Comparison of ENCODE assay signal across 9 mouse cellular contexts in the genomic region with DNA sequence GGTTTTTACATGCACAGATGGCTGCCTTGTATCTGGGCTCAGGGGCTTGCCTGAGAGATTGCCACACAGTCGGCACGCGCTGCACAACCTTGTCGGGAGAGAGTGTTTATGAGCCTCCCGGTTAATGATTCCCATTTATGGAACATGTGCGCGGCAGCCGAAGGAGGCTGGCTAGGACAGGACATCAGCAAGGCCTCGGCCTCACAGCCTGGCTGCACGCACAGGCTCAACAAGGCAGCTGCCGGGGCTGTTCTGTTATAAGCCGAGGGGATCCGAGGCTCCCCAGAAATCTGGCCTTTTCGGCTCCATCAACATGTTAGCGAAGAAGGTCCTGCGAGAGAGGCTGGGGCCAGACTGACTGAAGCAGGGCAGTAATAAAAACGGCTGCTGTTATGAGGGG.
DNase-seq lines count a peak whose midpoint lies in the region; ATAC-seq lines count a peak whose summit lies in the region.
"Had no signal": no experiment of that assay in that cellular context is flagged by ENCODE, and none has a peak within 500 bp of the region (broad histone marks: within the 10 kb centered on the region; RNA-seq: fewer than 3 reads in every experiment).

No protein-coding gene starts in this region.

- no peak overlapping the region for H3K4me2 ChIP-seq in forebrain, embryonic 13.5 days
- H3K4me2 ChIP-seq in midbrain, embryonic 15.5 days = no peak overlapping the region
- no peak overlapping the region for H3K4me2 ChIP-seq in midbrain, embryonic 11.5 days
- H3K4me2 ChIP-seq in stomach, embryonic 14.5 days (replicated peaks; ENCODE audit: low read depth, low read length) = no peak overlapping the region

- H3K4me1 ChIP-seq in forebrain, embryonic 10.5 days = peaks cover 2% of the 10 kb centered on the region; the same call in 1 of the 2 replicates
- H3K4me1 ChIP-seq in forebrain, embryonic 13.5 days = no peaks in the 10 kb centered on the region
- H3K4me1 ChIP-seq in midbrain, embryonic 15.5 days = no peaks in the 10 kb centered on the region
- no peaks in the 10 kb centered on the region for H3K4me1 ChIP-seq in midbrain, embryonic 11.5 days (ENCODE audit: control insufficient read depth, insufficient read depth, low read length)
- H3K4me1 ChIP-seq in stomach, embryonic 14.5 days (ENCODE audit: control insufficient read depth, insufficient read depth, low read length) = peaks cover 14% of the 10 kb centered on the region; the same call in 1 of the 2 replicates

- 84% methylated on average over 17 of the region's 17 CpGs for WGBS in forebrain, embryonic 10.5 days
- 81% methylated on average over 17 of the region's 17 CpGs for WGBS in forebrain, embryonic 13.5 days
- WGBS in midbrain, embryonic 15.5 days = 70% methylated on average over 17 of the region's 17 CpGs
- 82% methylated on average over 17 of the region's 17 CpGs for WGBS in midbrain, embryonic 11.5 days
- WGBS in stomach, embryonic 14.5 days = 35% methylated on average over 17 of the region's 17 CpGs

- DNase-seq in forebrain, embryonic 10.5 days (ENCODE audit: extremely low spot score, low spot score) = no peak
- no peak for DNase-seq in midbrain, embryonic 11.5 days (ENCODE audit: low spot score, missing footprints)
- peak; percentile 66 to 85 for DNase-seq in kidney, postnatal 25 days
- DNase-seq in right cerebral cortex, adult 18-20 months = no peak
- DNase-seq in spleen, postnatal 14 days (ENCODE audit: low spot score in 2 of 2) = no peak

- H3K27ac ChIP-seq in forebrain, embryonic 10.5 days = 0 out of 2 replicates have a peak overlapping the region, but pooled peaks have one; percentile 3
- no peak overlapping the region for H3K27ac ChIP-seq in forebrain, embryonic 13.5 days
- no peak overlapping the region for H3K27ac ChIP-seq in midbrain, embryonic 15.5 days
- H3K27ac ChIP-seq in midbrain, embryonic 11.5 days (ENCODE audit: low read depth, low read length) = no peak overlapping the region
- peak overlapping the region; percentile 55; the same call in 1 of the 2 replicates for H3K27ac ChIP-seq in stomach, embryonic 14.5 days (ENCODE audit: low read length)
- H3K27ac ChIP-seq: liver, embryonic 14.5 days had no signal

- no peaks in the 10 kb centered on the region for H3K9me3 ChIP-seq in forebrain, embryonic 10.5 days
- no peaks in the 10 kb centered on the region for H3K9me3 ChIP-seq in forebrain, embryonic 13.5 days (replicated peaks)
- no peaks in the 10 kb centered on the region for H3K9me3 ChIP-seq in midbrain, embryonic 15.5 days
- no peaks in the 10 kb centered on the region for H3K9me3 ChIP-seq in midbrain, embryonic 11.5 days (ENCODE audit: control insufficient read depth, low read length)
- no peaks in the 10 kb centered on the region for H3K9me3 ChIP-seq in stomach, embryonic 14.5 days (ENCODE audit: control insufficient read depth, low read depth, low read length)

- no peak overlapping the region for H3K9ac ChIP-seq in forebrain, embryonic 13.5 days
- H3K9ac ChIP-seq in midbrain, embryonic 15.5 days = no peak overlapping the region
- H3K9ac ChIP-seq in midbrain, embryonic 11.5 days (ENCODE audit: low read length) = no peak overlapping the region
- H3K9ac ChIP-seq in stomach, embryonic 14.5 days (replicated peaks; ENCODE audit: low read depth, low read length) = no peak overlapping the region
- H3K9ac ChIP-seq: liver, embryonic 14.5 days had no signal

- ATAC-seq in forebrain, embryonic 13.5 days = no peak
- ATAC-seq in midbrain, embryonic 15.5 days (replicated peaks) = 0 out of 2 replicates have a peak, but pooled peaks have one; percentile 14
- ATAC-seq in midbrain, embryonic 11.5 days (ENCODE audit: low FRiP score) = no peak
- ATAC-seq in stomach, embryonic 14.5 days (ENCODE audit: insufficient number of reproducible peaks, insufficient read depth, low FRiP score, low read depth) = peak; percentile 55; the same call in 1 of the 2 replicates

- H3K27me3 ChIP-seq in forebrain, embryonic 10.5 days (ENCODE audit: poor library complexity, severe bottlenecking) = no peaks in the 10 kb centered on the region
- H3K27me3 ChIP-seq in forebrain, embryonic 13.5 days = no peaks in the 10 kb centered on the region
- H3K27me3 ChIP-seq in midbrain, embryonic 15.5 days (replicated peaks) = no peaks in the 10 kb centered on the region
- H3K27me3 ChIP-seq in midbrain, embryonic 11.5 days (ENCODE audit: control insufficient read depth, insufficient read depth, low read length) = no peaks in the 10 kb centered on the region
- no peaks in the 10 kb centered on the region for H3K27me3 ChIP-seq in stomach, embryonic 14.5 days (ENCODE audit: control insufficient read depth, insufficient read depth, low read length)

- H3K36me3 ChIP-seq in forebrain, embryonic 10.5 days (replicated peaks) = no peaks in the 10 kb centered on the region
- no peaks in the 10 kb centered on the region for H3K36me3 ChIP-seq in forebrain, embryonic 13.5 days (ENCODE audit: poor library complexity, severe bottlenecking)
- no peaks in the 10 kb centered on the region for H3K36me3 ChIP-seq in midbrain, embryonic 15.5 days (replicated peaks)
- H3K36me3 ChIP-seq in midbrain, embryonic 11.5 days (ENCODE audit: control insufficient read depth, insufficient read depth, low read length) = no peaks in the 10 kb centered on the region
- no peaks in the 10 kb centered on the region for H3K36me3 ChIP-seq in stomach, embryonic 14.5 days (ENCODE audit: control insufficient read depth, insufficient read depth, low read length)

- no peak overlapping the region for H3K4me3 ChIP-seq in forebrain, embryonic 10.5 days
- no peak overlapping the region for H3K4me3 ChIP-seq in forebrain, embryonic 13.5 days
- no peak overlapping the region for H3K4me3 ChIP-seq in midbrain, embryonic 15.5 days
- no peak overlapping the region for H3K4me3 ChIP-seq in midbrain, embryonic 11.5 days (ENCODE audit: low read depth, low read length)
- no peak overlapping the region for H3K4me3 ChIP-seq in stomach, embryonic 14.5 days (ENCODE audit: low read depth, low read length)

Comparison
In these comparisons a context has a peak if more than half of its experiments do, and no peak if none do; other contexts are left out.
1. H3K27ac ChIP-seq: peak in forebrain, embryonic 10.5 days (single experiment) and stomach, embryonic 14.5 days (single experiment); none in forebrain, embryonic 13.5 days (single experiment), midbrain, embryonic 15.5 days (single experiment) and midbrain, embryonic 11.5 days (single experiment).
2. ATAC-seq: peak in midbrain, embryonic 15.5 days (single experiment) and stomach, embryonic 14.5 days (single experiment); none in forebrain, embryonic 13.5 days (single experiment) and midbrain, embryonic 11.5 days (single experiment).
3. DNase-seq: peak in kidney, postnatal 25 days (2 of 2); none in forebrain, embryonic 10.5 days (single experiment), midbrain, embryonic 11.5 days (single experiment), right cerebral cortex, adult 18-20 months (single experiment) and spleen, postnatal 14 days (0 of 2).